ENCODE assay signal across 8 mouse cellular contexts in the genomic region with DNA sequence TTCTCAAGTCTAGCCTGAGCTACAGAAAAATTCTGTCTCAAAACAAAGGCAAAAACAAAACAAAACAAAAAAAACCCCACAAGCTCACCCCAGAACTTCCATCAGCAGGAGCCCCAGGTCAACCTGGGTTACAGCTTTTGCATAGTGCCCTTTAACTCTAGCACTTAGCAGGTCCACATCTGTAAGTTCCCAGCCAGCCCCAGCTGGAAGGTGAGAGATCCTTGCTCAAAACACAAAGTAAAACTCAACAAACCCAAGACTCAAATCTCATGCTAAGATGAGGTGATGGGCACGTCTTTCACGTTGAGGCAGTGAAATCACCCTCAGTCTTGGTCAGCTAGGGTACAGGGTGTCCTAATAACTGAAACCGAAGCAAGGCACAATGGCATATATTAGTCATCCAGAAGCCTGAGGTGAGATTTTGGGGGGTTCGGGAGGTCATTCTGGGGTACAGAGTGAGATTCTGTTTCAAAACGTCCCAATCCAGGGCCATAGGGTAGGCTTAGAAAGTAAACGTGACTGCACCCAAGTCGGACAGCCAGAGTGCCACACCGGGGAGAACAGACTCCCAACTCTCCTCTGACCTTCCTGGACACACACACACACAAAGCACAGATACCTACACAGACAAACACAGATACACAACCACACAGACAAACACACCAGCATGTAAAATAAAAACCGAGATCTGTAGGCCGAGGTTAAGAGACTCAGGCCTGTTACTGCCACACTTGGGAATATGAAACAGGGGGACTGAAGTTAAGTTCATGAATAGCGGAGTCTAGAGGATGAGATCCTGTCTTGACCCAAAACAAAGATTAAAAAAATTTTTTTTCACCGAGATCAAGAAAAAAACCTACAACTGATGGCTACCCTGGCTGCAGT. TPM values are rescaled to one million over a fixed set of nuclear protein-coding genes. Genes with fewer than 3 reads are reported as not detected.
DNase-seq lines count a peak whose midpoint lies in the region; ATAC-seq lines count a peak whose summit lies in the region.

No protein-coding gene starts in this region.

- H3K4me2 ChIP-seq in lung, embryonic 15.5 days = peak overlapping the region; percentile 70
- H3K4me2 ChIP-seq in embryonic facial prominence, embryonic 14.5 days (ENCODE audit: low read depth, low read length) = peak overlapping the region; percentile 61
- peak overlapping the region; percentile 53 for H3K4me2 ChIP-seq in intestine, embryonic 14.5 days (ENCODE audit: low read length)
- H3K4me2 ChIP-seq in neural tube, embryonic 12.5 days (replicated peaks) = peak overlapping the region; percentile 86

- no peaks in the 10 kb centered on the region for H3K9me3 ChIP-seq in lung, embryonic 15.5 days
- no peaks in the 10 kb centered on the region for H3K9me3 ChIP-seq in embryonic facial prominence, embryonic 14.5 days (ENCODE audit: control insufficient read depth, low read length)
- no peaks in the 10 kb centered on the region for H3K9me3 ChIP-seq in intestine, embryonic 14.5 days (ENCODE audit: control insufficient read depth, low read length)
- no peaks in the 10 kb centered on the region for H3K9me3 ChIP-seq in neural tube, embryonic 12.5 days

- no peaks in the 10 kb centered on the region for H3K36me3 ChIP-seq in lung, embryonic 15.5 days
- H3K36me3 ChIP-seq in embryonic facial prominence, embryonic 14.5 days (ENCODE audit: control insufficient read depth, insufficient read depth, low read length) = peaks cover 6% of the 10 kb centered on the region; the same call in 1 of the 2 replicates
- peaks cover under 1% of the 10 kb centered on the region; the same call in 1 of the 2 replicates for H3K36me3 ChIP-seq in intestine, embryonic 14.5 days (ENCODE audit: control insufficient read depth, insufficient read depth, low read length)
- H3K36me3 ChIP-seq in neural tube, embryonic 12.5 days = peaks cover 4% of the 10 kb centered on the region; the same call in 1 of the 2 replicates

- 57% methylated on average over 12 of the region's 12 CpGs for WGBS in lung, embryonic 15.5 days
- 68% methylated on average over 12 of the region's 12 CpGs for WGBS in embryonic facial prominence, embryonic 14.5 days
- WGBS in intestine, embryonic 14.5 days = 63% methylated on average over 12 of the region's 12 CpGs
- WGBS in neural tube, embryonic 12.5 days = 76% methylated on average over 12 of the region's 12 CpGs

- H3K9ac ChIP-seq in lung, embryonic 15.5 days = peak overlapping the region; percentile 29
- H3K9ac ChIP-seq in embryonic facial prominence, embryonic 14.5 days (ENCODE audit: low read depth, low read length) = peak overlapping the region; percentile 64
- H3K9ac ChIP-seq in intestine, embryonic 14.5 days (ENCODE audit: low read length) = peak overlapping the region; percentile 67
- peak overlapping the region; percentile 100; the same call in 1 of the 2 replicates for H3K9ac ChIP-seq in neural tube, embryonic 12.5 days

- H3K27ac ChIP-seq in lung, embryonic 15.5 days = peak overlapping the region; percentile 91
- H3K27ac ChIP-seq in embryonic facial prominence, embryonic 14.5 days (replicated peaks; ENCODE audit: low read depth, low read length) = peak overlapping the region; percentile 99
- peak overlapping the region; percentile 92 for H3K27ac ChIP-seq in intestine, embryonic 14.5 days (ENCODE audit: low read depth)
- H3K27ac ChIP-seq in neural tube, embryonic 12.5 days = peak overlapping the region; percentile 72

- no peak for DNase-seq in lung, postnatal 36 days
- DNase-seq in embryonic facial prominence, embryonic 14.5 days (ENCODE audit: low spot score) = no peak
- DNase-seq in intestine, embryonic 14.5 days (ENCODE audit: low spot score) = peak; percentile 59
- DNase-seq in layer of hippocampus, postnatal 10 days (ENCODE audit: low spot score in 2 of 2) = no peak
- no peak for DNase-seq in adrenal gland, postnatal 25 days
- no peak for DNase-seq in cerebellum, postnatal 25 days

- H3K27me3 ChIP-seq in lung, embryonic 15.5 days = no peaks in the 10 kb centered on the region
- H3K27me3 ChIP-seq in embryonic facial prominence, embryonic 14.5 days (replicated peaks; ENCODE audit: control insufficient read depth, insufficient read depth, low read length) = no peaks in the 10 kb centered on the region
- H3K27me3 ChIP-seq in intestine, embryonic 14.5 days (replicated peaks; ENCODE audit: control insufficient read depth, insufficient read depth, low read length) = no peaks in the 10 kb centered on the region
- H3K27me3 ChIP-seq in neural tube, embryonic 12.5 days (replicated peaks) = no peaks in the 10 kb centered on the region

- H3K4me1 ChIP-seq in lung, embryonic 15.5 days = peaks cover 51% of the 10 kb centered on the region
- peaks cover 41% of the 10 kb centered on the region for H3K4me1 ChIP-seq in embryonic facial prominence, embryonic 14.5 days (ENCODE audit: control insufficient read depth, insufficient read depth, low read length)
- peaks cover 41% of the 10 kb centered on the region for H3K4me1 ChIP-seq in intestine, embryonic 14.5 days (replicated peaks; ENCODE audit: control insufficient read depth, insufficient read depth, low read length)
- peaks cover 53% of the 10 kb centered on the region for H3K4me1 ChIP-seq in neural tube, embryonic 12.5 days

- peak overlapping the region; percentile 86 for H3K4me3 ChIP-seq in lung, embryonic 15.5 days
- peak overlapping the region; percentile 96 for H3K4me3 ChIP-seq in embryonic facial prominence, embryonic 14.5 days (ENCODE audit: low read depth, low read length)
- H3K4me3 ChIP-seq in intestine, embryonic 14.5 days (ENCODE audit: low read depth, low read length) = peak overlapping the region; percentile 98
- peak overlapping the region; percentile 99 for H3K4me3 ChIP-seq in neural tube, embryonic 12.5 days

- no peak for ATAC-seq in lung, embryonic 15.5 days (ENCODE audit: borderline replicate concordance, extremely low read depth, low FRiP score, low TSS enrichment)
- ATAC-seq in embryonic facial prominence, embryonic 14.5 days (ENCODE audit: low read depth) = no peak
- ATAC-seq in intestine, embryonic 14.5 days (replicated peaks; ENCODE audit: low FRiP score, low TSS enrichment, low read depth) = no peak
- no peak for ATAC-seq in neural tube, embryonic 12.5 days (ENCODE audit: low FRiP score, low read depth)

RNA-seq across cellular contexts. Expression of gene Jund, which starts 1.1 kb away (rescaled TPM):
- 49.7 TPM in 2 replicates for polyA plus RNA-seq in lung, embryonic 15.5 days (2015; fragmentation: Nextera tagmentation; extraction: Ambion mirVana)
- 103 and 121 TPM in 2 replicates for polyA plus RNA-seq in embryonic facial prominence, embryonic 14.5 days (2014; fragmentation: Nextera tagmentation; extraction: Ambion mirVana)
- polyA plus RNA-seq in intestine, embryonic 14.5 days (2014; fragmentation: Nextera tagmentation; extraction: Ambion mirVana) = 94.0 and 114 TPM in 2 replicates
- 248 and 267 TPM in 2 replicates for polyA plus RNA-seq in neural tube, embryonic 12.5 days (2016; fragmentation: Nextera tagmentation; extraction: Ambion mirVana)
- total RNA-seq in layer of hippocampus, postnatal 10 days (2021) = 100 to 1,000 TPM; 166 to 187 TPM
- 191 and 217 TPM in 2 replicates for total RNA-seq in adrenal gland, postnatal 25 days (2021)

RNA-seq across cellular contexts. Expression of gene Iqcn, which starts 5.6 kb away (rescaled TPM):
- 0.02 TPM in 1 of 2 replicates, not detected in the other for polyA plus RNA-seq in lung, embryonic 15.5 days (2015; fragmentation: Nextera tagmentation; extraction: Ambion mirVana)
- polyA plus RNA-seq in embryonic facial prominence, embryonic 14.5 days (2014; fragmentation: Nextera tagmentation; extraction: Ambion mirVana) = not detected in 2 replicates
- 0.05 TPM in 2 replicates for polyA plus RNA-seq in intestine, embryonic 14.5 days (2014; fragmentation: Nextera tagmentation; extraction: Ambion mirVana)
- 0.06 and 0.16 TPM in 2 replicates for polyA plus RNA-seq in neural tube, embryonic 12.5 days (2016; fragmentation: Nextera tagmentation; extraction: Ambion mirVana)
- total RNA-seq in layer of hippocampus, postnatal 10 days (2021) = under 1 TPM in 1 of 2 experiments, not detected in 1; 0.07 TPM
- 0.15 and 0.19 TPM in 2 replicates for total RNA-seq in adrenal gland, postnatal 25 days (2021)

RNA-seq across cellular contexts. Expression of gene Gm3336, which starts 20.7 kb away (rescaled TPM):
- not detected in 2 replicates for polyA plus RNA-seq in lung, embryonic 15.5 days (2015; fragmentation: Nextera tagmentation; extraction: Ambion mirVana)
- polyA plus RNA-seq in embryonic facial prominence, embryonic 14.5 days (2014; fragmentation: Nextera tagmentation; extraction: Ambion mirVana) = not detected in 2 replicates
- polyA plus RNA-seq in intestine, embryonic 14.5 days (2014; fragmentation: Nextera tagmentation; extraction: Ambion mirVana) = 0.67 and 0.88 TPM in 2 replicates
- polyA plus RNA-seq in neural tube, embryonic 12.5 days (2016; fragmentation: Nextera tagmentation; extraction: Ambion mirVana) = not detected in 2 replicates
- total RNA-seq in layer of hippocampus, postnatal 10 days (2021) = not detected
- not detected in 2 replicates for total RNA-seq in adrenal gland, postnatal 25 days (2021)

RNA-seq across cellular contexts. Expression of gene Lsm4, which starts 24.6 kb away (rescaled TPM):
- polyA plus RNA-seq in lung, embryonic 15.5 days (2015; fragmentation: Nextera tagmentation; extraction: Ambion mirVana) = 268 and 320 TPM in 2 replicates
- 199 and 223 TPM in 2 replicates for polyA plus RNA-seq in embryonic facial prominence, embryonic 14.5 days (2014; fragmentation: Nextera tagmentation; extraction: Ambion mirVana)
- 290 and 307 TPM in 2 replicates for polyA plus RNA-seq in intestine, embryonic 14.5 days (2014; fragmentation: Nextera tagmentation; extraction: Ambion mirVana)
- 264 and 277 TPM in 2 replicates for polyA plus RNA-seq in neural tube, embryonic 12.5 days (2016; fragmentation: Nextera tagmentation; extraction: Ambion mirVana)
- 10 to 100 TPM; 72.3 to 76.5 TPM for total RNA-seq in layer of hippocampus, postnatal 10 days (2021)
- total RNA-seq in adrenal gland, postnatal 25 days (2021) = 66.1 and 86.8 TPM in 2 replicates

RNA-seq across cellular contexts. Expression of gene Pde4c, which starts 25.9 kb away (rescaled TPM):
- 0.08 and 0.16 TPM in 2 replicates for polyA plus RNA-seq in lung, embryonic 15.5 days (2015; fragmentation: Nextera tagmentation; extraction: Ambion mirVana)
- 0.16 and 0.22 TPM in 2 replicates for polyA plus RNA-seq in embryonic facial prominence, embryonic 14.5 days (2014; fragmentation: Nextera tagmentation; extraction: Ambion mirVana)
- 0.39 and 0.42 TPM in 2 replicates for polyA plus RNA-seq in intestine, embryonic 14.5 days (2014; fragmentation: Nextera tagmentation; extraction: Ambion mirVana)
- polyA plus RNA-seq in neural tube, embryonic 12.5 days (2016; fragmentation: Nextera tagmentation; extraction: Ambion mirVana) = 0.19 and 0.41 TPM in 2 replicates
- under 1 TPM; 0.51 to 0.64 TPM for total RNA-seq in layer of hippocampus, postnatal 10 days (2021)
- 0.55 and 1.3 TPM in 2 replicates for total RNA-seq in adrenal gland, postnatal 25 days (2021)

Comparison
In these comparisons a context has a peak if more than half of its experiments do, and no peak if none do; other contexts are left out.
1. H3K9ac ChIP-seq: peak in every context shown above with its lines; median percentile 100 in neural tube, embryonic 12.5 days; 67 in intestine, embryonic 14.5 days; 64 in embryonic facial prominence, embryonic 14.5 days; 29 in lung, embryonic 15.5 days.